Mouse (Mus musculus) midbrain, postnatal 0 days (tissue): ENCODE measurements at regions not wholly inside any gene's neighbourhood (a gene's known extent, or its start where the extent isn't known, plus 50 kb on each side); places are given as distances from the start of the nearest gene placed in this dataset.
"Not testable (repeated sequence)": the region's sequence is repeated elsewhere in the genome, so short reads cannot be mapped to it uniquely, and the experiment has no call there.

Experiments used
- ATAC-seq: fragments of 200-750 bp; cut with Nextera tagmentation; 2 replicates; pipeline ENCODE4 v1.8.0; 2017; ENCODE audit warnings: moderate number of reproducible peaks, mild to moderate bottlenecking, moderate TSS enrichment, moderate library complexity; ENCODE audit not compliant: low FRiP score
- DNase-seq: peaks from one replicate; pipeline ENCODE4 v3.0.0-alpha.2; 2015; ENCODE audit warnings: low spot score
- H3K27ac ChIP-seq: fragments of 300-500 bp; sonication (generic); 2 replicates; pipeline ENCODE4 v1.5.1; 2014; ENCODE audit warnings: low read depth, mild to moderate bottlenecking, low read length, mixed read lengths
- H3K27me3 ChIP-seq: fragments of 300-500 bp; sonication (generic); 2 replicates; pipeline ENCODE4 v1.6.1; 2014; ENCODE audit warnings: low read length, control low read depth, mixed read lengths; ENCODE audit not compliant: insufficient read depth
- H3K36me3 ChIP-seq: fragments of 300-500 bp; sonication (generic); 2 replicates; pipeline ENCODE4 v1.6.1; 2014; ENCODE audit warnings: low read length, control low read depth, mixed read lengths; ENCODE audit not compliant: insufficient read depth
- H3K4me1 ChIP-seq: fragments of 300-500 bp; sonication (generic); 2 replicates; pipeline ENCODE4 v1.6.1; 2014; ENCODE audit warnings: mild to moderate bottlenecking, control low read depth, antibody characterized with exemption, low read length, mixed read lengths; ENCODE audit not compliant: insufficient read depth
- H3K4me2 ChIP-seq: fragments of 300-500 bp; sonication (generic); 2 replicates; pipeline ENCODE4 v1.6.1; 2014; ENCODE audit warnings: low read depth, mild to moderate bottlenecking, low read length, mixed read lengths; ENCODE audit not compliant: poor library complexity, severe bottlenecking
- H3K4me3 ChIP-seq: fragments of 300-500 bp; sonication (generic); 2 replicates; pipeline ENCODE4 v1.5.1; 2014; ENCODE audit warnings: low read depth, mild to moderate bottlenecking, low read length, moderate library complexity
- H3K9ac ChIP-seq: fragments of 300-500 bp; sonication (generic); replicated peaks from 2 replicates; pipeline ENCODE4 v1.6.1; 2014; ENCODE audit warnings: mild to moderate bottlenecking, low read length, moderate library complexity, mixed read lengths; ENCODE audit not compliant: poor library complexity, severe bottlenecking
- H3K9me3 ChIP-seq: fragments of 300-500 bp; sonication (generic); 2 replicates; pipeline ENCODE4 v1.6.1; 2016; ENCODE audit warnings: low read length, control low read depth
- CTCF ChIP-seq: IDR thresholded peaks from 2 replicates; pipeline ENCODE4 v1.5.1; 2016; ENCODE audit warnings: antibody characterized with exemption, mild to moderate bottlenecking
- WGBS: fragments of 180-500 bp; shearing (Covaris S2); extraction: QIAGEN DNeasy Blood & Tissue Kit; methylation state at CpG from one replicate; pipeline ENCODE4 v1.1.7; 2014; 5-methylcytosine and 5-hydroxymethylcytosine counted together

- DNase-seq, result no peak
- no peak for ATAC-seq
- WGBS, result 69% methylated on average over 7 of the region's 7 CpGs
Measured at GRCm38 (mm10) chr1:177501288-177501687, 59.1 kb downstream of the Zbtb18 start.

DNA sequence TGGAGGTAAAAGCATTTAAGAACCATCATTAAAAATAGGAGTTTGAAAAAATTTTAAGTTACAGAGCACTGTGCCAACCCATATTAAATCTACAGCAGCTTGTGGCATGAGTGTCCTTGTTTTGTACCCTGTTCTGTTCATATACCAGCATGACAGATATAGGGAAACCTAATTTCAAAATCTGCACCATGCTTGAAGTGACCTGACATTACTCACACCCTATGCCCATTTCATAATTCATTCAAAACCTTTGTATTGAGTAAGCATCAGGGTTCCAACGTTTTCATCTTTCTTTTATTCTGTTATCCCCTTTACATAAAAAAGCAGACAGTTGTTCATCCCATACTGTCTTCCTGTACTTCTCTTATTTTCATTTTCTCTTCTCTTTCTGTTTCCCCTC, 61.8 kb downstream of the Zbtb18 start:
- DNase-seq, result no peak
- ATAC-seq, result no peak
- Histone ChIP-seq H3K27ac (no peak overlapping the region), H3K36me3 (no peaks in the 10 kb centered on the region), H3K27me3 (no peaks in the 10 kb centered on the region), H3K4me1 (no peaks in the 10 kb centered on the region), H3K9me3 (no peaks in the 10 kb centered on the region), H3K4me3 (no peak overlapping the region), H3K9ac (no peak overlapping the region), H3K4me2 (no peak overlapping the region)
- TF ChIP-seq CTCF, result no peak
- WGBS, result 67% methylated on average over 1 of the region's 1 CpGs

More at GRCm38 (mm10) chr1:177501288-177501687, 59.1 kb downstream of the Zbtb18 start:
- H3K4me2 ChIP-seq, result no peak overlapping the region
- H3K9me3 ChIP-seq, result no peaks in the 10 kb centered on the region
- no peaks in the 10 kb centered on the region for H3K27me3 ChIP-seq
- no peak for TF ChIP-seq CTCF
- no peaks in the 10 kb centered on the region for H3K36me3 ChIP-seq
- no peak overlapping the region for H3K27ac ChIP-seq
- H3K4me3 ChIP-seq, result no peak overlapping the region
- no peak overlapping the region for H3K9ac ChIP-seq
- H3K4me1 ChIP-seq, result no peaks in the 10 kb centered on the region

DNA sequence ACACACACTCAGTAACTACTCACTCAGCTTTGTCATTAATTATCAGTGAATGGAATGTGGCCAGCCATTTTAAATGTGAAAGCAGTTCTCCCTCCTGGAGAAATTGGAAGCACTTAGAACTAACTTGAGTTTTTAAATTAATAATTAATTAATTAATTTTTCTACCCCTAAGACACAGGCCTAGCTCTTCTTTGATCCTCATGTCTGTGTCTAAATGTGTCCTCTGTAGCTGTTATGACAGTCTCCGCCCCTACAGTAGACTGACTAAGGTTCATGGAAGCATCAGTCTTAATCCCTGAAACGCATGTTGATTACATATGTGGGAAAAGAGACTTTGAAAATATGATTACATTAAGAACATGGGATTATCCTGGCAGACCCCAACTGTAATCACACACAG, 62.6 kb downstream of the Zbtb18 start:
- Histone ChIP-seq H3K4me2 (no peak overlapping the region), H3K4me1 (no peaks in the 10 kb centered on the region), H3K4me3 (no peak overlapping the region), H3K36me3 (no peaks in the 10 kb centered on the region), H3K9me3 (no peaks in the 10 kb centered on the region), H3K9ac (no peak overlapping the region), H3K27ac (no peak overlapping the region), H3K27me3 (no peaks in the 10 kb centered on the region)
- WGBS, result 94% methylated on average over 2 of the region's 2 CpGs
- DNase-seq (no peak), ATAC-seq (no peak)
- no peak for TF ChIP-seq CTCF

DNA sequence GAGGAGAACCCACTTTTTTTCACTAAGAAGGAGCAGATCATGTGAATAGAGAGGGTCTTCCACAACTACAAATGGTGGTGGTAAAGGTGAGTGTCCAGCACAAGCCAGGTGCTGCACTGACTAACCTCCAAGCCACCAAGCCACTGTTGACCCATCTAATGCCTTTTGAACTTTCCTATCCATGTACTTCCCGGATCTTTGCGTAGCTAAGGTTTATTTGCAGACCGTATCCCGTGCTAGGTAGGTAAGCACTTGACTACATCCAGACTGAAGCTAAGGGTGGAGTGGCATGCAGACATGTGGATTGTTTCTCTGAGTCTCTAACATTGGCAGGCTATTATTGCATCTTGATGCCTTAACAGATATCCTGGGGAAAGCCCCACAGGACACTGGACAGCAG, 65.2 kb downstream of the Zbtb18 start:
- not testable (repeated sequence) for H3K4me3 ChIP-seq, H3K4me2 ChIP-seq, H3K9me3 ChIP-seq, H3K4me1 ChIP-seq, H3K36me3 ChIP-seq, DNase-seq, H3K27ac ChIP-seq, ATAC-seq, H3K9ac ChIP-seq, H3K27me3 ChIP-seq
- 92% methylated on average over 4 of the region's 4 CpGs for WGBS

GRCm38 (mm10) chr1:177509786-177510185, 67.6 kb downstream of the Zbtb18 start:
- no peak for TF ChIP-seq CTCF
- WGBS, result 79% methylated on average over 10 of the region's 10 CpGs
- Histone ChIP-seq H3K9ac (no peak overlapping the region), H3K4me1 (no peaks in the 10 kb centered on the region), H3K27ac (no peak overlapping the region), H3K4me2 (no peak overlapping the region), H3K36me3 (no peaks in the 10 kb centered on the region), H3K4me3 (no peak overlapping the region), H3K27me3 (no peaks in the 10 kb centered on the region), H3K9me3 (no peaks in the 10 kb centered on the region)
- ATAC-seq, result no peak
- DNase-seq, result no peak

GRCm38 (mm10) chr1:177512116-177512515, 70.0 kb downstream of the Zbtb18 start:
- Histone ChIP-seq H3K4me1 (no peaks in the 10 kb centered on the region), H3K27me3 (no peaks in the 10 kb centered on the region), H3K9me3 (no peaks in the 10 kb centered on the region), H3K9ac (no peak overlapping the region), H3K27ac (no peak overlapping the region), H3K36me3 (no peaks in the 10 kb centered on the region), H3K4me3 (no peak overlapping the region), H3K4me2 (no peak overlapping the region)
- no peak for TF ChIP-seq CTCF
- ATAC-seq (no peak), DNase-seq (no peak)
- 89% methylated on average over 2 of the region's 2 CpGs for WGBS
